11 mouse cellular contexts compared by ENCODE assay signal in genomic region chr16:50118150-50118549, GRCm38 (mm10).
DNase-seq lines count a peak whose midpoint lies in the region.
"Had no signal": no experiment of that assay in that cellular context is flagged by ENCODE, and none has a peak within 500 bp of the region (broad histone marks: within the 10 kb centered on the region; RNA-seq: fewer than 3 reads in every experiment).

No protein-coding gene starts in this region.

- no peaks in the 10 kb centered on the region for H3K4me1 ChIP-seq in hindbrain, embryonic 10.5 days (replicated peaks)
- H3K4me1 ChIP-seq: heart, embryonic 15.5 days had no signal

- no peak overlapping the region for H3K4me3 ChIP-seq in hindbrain, embryonic 10.5 days
- H3K4me3 ChIP-seq: heart, embryonic 15.5 days had no signal

- no peaks in the 10 kb centered on the region for H3K36me3 ChIP-seq in hindbrain, embryonic 10.5 days
- H3K36me3 ChIP-seq: heart, embryonic 15.5 days had no signal

- no peaks in the 10 kb centered on the region for H3K27me3 ChIP-seq in hindbrain, embryonic 10.5 days (ENCODE audit: insufficient read depth, poor library complexity, severe bottlenecking)
- H3K27me3 ChIP-seq: heart, embryonic 15.5 days had no signal

- H3K9me3 ChIP-seq in hindbrain, embryonic 10.5 days = no peaks in the 10 kb centered on the region
- H3K9me3 ChIP-seq: heart, embryonic 15.5 days had no signal

- DNase-seq in cerebellum, postnatal 10 days = peak; percentile 7 to 9
- no peak for DNase-seq in cerebellum, postnatal 4 days (ENCODE audit: low spot score in 2 of 2)
- peak; percentile 18 to 26 for DNase-seq in spleen, adult 18-20 months
- DNase-seq in spleen, adult 12 weeks (ENCODE audit: low spot score) = no peak
- peak; percentile 5 for DNase-seq in lung, postnatal 10 days
- peak; percentile 38 to 50 for DNase-seq in thymus, postnatal 36 days
- no peak for DNase-seq in hindbrain, embryonic 10.5 days (ENCODE audit: low spot score)
- DNase-seq in frontal cortex, postnatal 14 days (ENCODE audit: low spot score in 2 of 2) = no peak
- DNase-seq: layer of hippocampus, adult 9-11 months; midbrain, embryonic 14.5 days had no signal

- WGBS in hindbrain, embryonic 10.5 days = 92% methylated on average over 7 of the region's 7 CpGs

- no peak overlapping the region for H3K27ac ChIP-seq in hindbrain, embryonic 10.5 days
- H3K27ac ChIP-seq: heart, embryonic 15.5 days had no signal

Comparison
In these comparisons a context has a peak if more than half of its experiments do, and no peak if none do; other contexts are left out.
1. DNase-seq: peak in cerebellum, postnatal 10 days (2 of 2), spleen, adult 18-20 months (2 of 2), lung, postnatal 10 days (single experiment) and thymus, postnatal 36 days (2 of 2); none in cerebellum, postnatal 4 days (0 of 2), spleen, adult 12 weeks (single experiment), hindbrain, embryonic 10.5 days (single experiment) and frontal cortex, postnatal 14 days (0 of 2).